ENCODE assay signal across 21 mouse cellular contexts in genomic region chr4:88210602-88211001, GRCm38 (mm10).
A peak's percentile ranks its signal among the peaks of the same experiment; 100 is the strongest.
DNase-seq lines count a peak whose midpoint lies in the region; ATAC-seq and TF ChIP-seq lines count a peak whose summit lies in the region.
"Had no signal": no experiment of that assay in that cellular context is flagged by ENCODE, and none has a peak within 500 bp of the region (broad histone marks: within the 10 kb centered on the region; RNA-seq: fewer than 3 reads in every experiment).

No protein-coding gene starts in this region.

- H3K9ac ChIP-seq in forebrain, embryonic 12.5 days: no peak overlapping the region
- H3K9ac ChIP-seq in forebrain, embryonic 11.5 days (ENCODE audit: low read length): no peak overlapping the region
- no peak overlapping the region for H3K9ac ChIP-seq in midbrain, embryonic 13.5 days (replicated peaks)
- H3K9ac ChIP-seq in midbrain, embryonic 11.5 days (ENCODE audit: low read length): no peak overlapping the region
- H3K9ac ChIP-seq in forebrain, postnatal 0 days: no peak overlapping the region
- no peak overlapping the region for H3K9ac ChIP-seq in neural tube, embryonic 13.5 days
- H3K9ac ChIP-seq: limb, embryonic 15.5 days; liver, embryonic 14.5 days had no signal

- peak overlapping the region; percentile 66 for H3K27ac ChIP-seq in forebrain, embryonic 12.5 days
- H3K27ac ChIP-seq in forebrain, embryonic 11.5 days (ENCODE audit: low read depth, low read length): no peak overlapping the region
- H3K27ac ChIP-seq in midbrain, embryonic 13.5 days: peak overlapping the region; percentile 86; the same call in 1 of the 2 replicates
- H3K27ac ChIP-seq in midbrain, embryonic 11.5 days (ENCODE audit: low read depth, low read length): no peak overlapping the region
- H3K27ac ChIP-seq in forebrain, postnatal 0 days (ENCODE audit: low read depth, low read length): peak overlapping the region; percentile 76
- H3K27ac ChIP-seq in neural tube, embryonic 13.5 days (replicated peaks): peak overlapping the region; percentile 77
- H3K27ac ChIP-seq: gastrocnemius, adult 2 months; kidney, postnatal 0 days; limb, embryonic 15.5 days; liver, embryonic 14.5 days had no signal

- DNase-seq in forebrain, embryonic 11.5 days (ENCODE audit: low spot score): no peak
- no peak for DNase-seq in midbrain, embryonic 11.5 days (ENCODE audit: low spot score, missing footprints)
- DNase-seq in forebrain, postnatal 0 days: no peak
- no peak for DNase-seq in cerebellum, adult 9-10 months
- no peak for DNase-seq in frontal cortex, adult 2 months (ENCODE audit: extremely low spot score in 1 of 2, low spot score in 1 of 2)
- DNase-seq: adrenal gland, postnatal 36 days; cerebellum, adult 11 months; cerebellum, postnatal 14 days; gastrocnemius, adult 2 months; kidney, adult 18-20 months; layer of hippocampus, adult 9-11 months; left cerebral cortex, postnatal 4 days; lung, postnatal 4 days; thymus, postnatal 36 days had no signal

- H3K4me2 ChIP-seq in forebrain, embryonic 12.5 days: no peak overlapping the region
- H3K4me2 ChIP-seq in forebrain, embryonic 11.5 days (ENCODE audit: low read depth, low read length, severe bottlenecking): no peak overlapping the region
- H3K4me2 ChIP-seq in midbrain, embryonic 13.5 days (replicated peaks): no peak overlapping the region
- H3K4me2 ChIP-seq in midbrain, embryonic 11.5 days: no peak overlapping the region
- no peak overlapping the region for H3K4me2 ChIP-seq in forebrain, postnatal 0 days (ENCODE audit: low read depth)
- peak overlapping the region; percentile 24; the same call in 1 of the 2 replicates for H3K4me2 ChIP-seq in neural tube, embryonic 13.5 days
- H3K4me2 ChIP-seq: limb, embryonic 15.5 days had no signal

- no peaks in the 10 kb centered on the region for H3K9me3 ChIP-seq in forebrain, embryonic 12.5 days
- H3K9me3 ChIP-seq in forebrain, embryonic 11.5 days (ENCODE audit: control insufficient read depth, low read length): no peaks in the 10 kb centered on the region
- no peaks in the 10 kb centered on the region for H3K9me3 ChIP-seq in midbrain, embryonic 13.5 days
- no peaks in the 10 kb centered on the region for H3K9me3 ChIP-seq in midbrain, embryonic 11.5 days (ENCODE audit: control insufficient read depth, low read length)
- H3K9me3 ChIP-seq in forebrain, postnatal 0 days (ENCODE audit: low read length): no peaks in the 10 kb centered on the region
- no peaks in the 10 kb centered on the region for H3K9me3 ChIP-seq in neural tube, embryonic 13.5 days
- H3K9me3 ChIP-seq: limb, embryonic 15.5 days had no signal

- no peak for ATAC-seq in forebrain, embryonic 12.5 days (ENCODE audit: low FRiP score)
- ATAC-seq in forebrain, embryonic 11.5 days (replicated peaks; ENCODE audit: low FRiP score): no peak
- ATAC-seq in midbrain, embryonic 13.5 days: peak; percentile 49; the same call in 1 of the 2 replicates
- ATAC-seq in midbrain, embryonic 11.5 days (ENCODE audit: low FRiP score): no peak
- ATAC-seq in forebrain, postnatal 0 days: no peak
- ATAC-seq in neural tube, embryonic 13.5 days (ENCODE audit: low read depth): peak; percentile 34; the same call in 1 of the 2 replicates
- ATAC-seq: inflammation-experienced regulatory T-cells, adult 6 months had no signal

- no peak overlapping the region for H3K4me3 ChIP-seq in forebrain, embryonic 12.5 days (replicated peaks)
- H3K4me3 ChIP-seq in forebrain, embryonic 11.5 days (ENCODE audit: low read depth, low read length): no peak overlapping the region
- H3K4me3 ChIP-seq in midbrain, embryonic 13.5 days (replicated peaks): no peak overlapping the region
- H3K4me3 ChIP-seq in midbrain, embryonic 11.5 days (ENCODE audit: low read depth, low read length): no peak overlapping the region
- no peak overlapping the region for H3K4me3 ChIP-seq in forebrain, postnatal 0 days (ENCODE audit: low read depth, low read length)
- no peak overlapping the region for H3K4me3 ChIP-seq in neural tube, embryonic 13.5 days
- H3K4me3 ChIP-seq: gastrocnemius, adult 2 months; limb, embryonic 15.5 days had no signal

- no peaks in the 10 kb centered on the region for H3K27me3 ChIP-seq in forebrain, embryonic 12.5 days
- H3K27me3 ChIP-seq in forebrain, embryonic 11.5 days (ENCODE audit: control insufficient read depth, insufficient read depth, low read length): no peaks in the 10 kb centered on the region
- no peaks in the 10 kb centered on the region for H3K27me3 ChIP-seq in midbrain, embryonic 13.5 days
- H3K27me3 ChIP-seq in midbrain, embryonic 11.5 days (ENCODE audit: control insufficient read depth, insufficient read depth, low read length): no peaks in the 10 kb centered on the region
- no peaks in the 10 kb centered on the region for H3K27me3 ChIP-seq in forebrain, postnatal 0 days (ENCODE audit: insufficient read depth, low read length)
- no peaks in the 10 kb centered on the region for H3K27me3 ChIP-seq in neural tube, embryonic 13.5 days
- H3K27me3 ChIP-seq: limb, embryonic 15.5 days had no signal

- TF ChIP-seq CTCF in forebrain, postnatal 0 days (IDR thresholded peaks at IDR 0.05; ENCODE audit: low read depth): no peak

- peaks cover 18% of the 10 kb centered on the region for H3K4me1 ChIP-seq in forebrain, embryonic 12.5 days
- no peaks in the 10 kb centered on the region for H3K4me1 ChIP-seq in forebrain, embryonic 11.5 days (replicated peaks; ENCODE audit: control insufficient read depth, insufficient read depth, low read length)
- peaks cover 26% of the 10 kb centered on the region for H3K4me1 ChIP-seq in midbrain, embryonic 13.5 days (replicated peaks)
- no peaks in the 10 kb centered on the region for H3K4me1 ChIP-seq in midbrain, embryonic 11.5 days (ENCODE audit: control insufficient read depth, insufficient read depth, low read length)
- peaks cover 15% of the 10 kb centered on the region for H3K4me1 ChIP-seq in forebrain, postnatal 0 days (ENCODE audit: insufficient read depth)
- peaks cover 37% of the 10 kb centered on the region for H3K4me1 ChIP-seq in neural tube, embryonic 13.5 days (replicated peaks)
- H3K4me1 ChIP-seq: limb, embryonic 15.5 days had no signal

- no peaks in the 10 kb centered on the region for H3K36me3 ChIP-seq in forebrain, embryonic 12.5 days (replicated peaks)
- no peaks in the 10 kb centered on the region for H3K36me3 ChIP-seq in forebrain, embryonic 11.5 days (ENCODE audit: control insufficient read depth, insufficient read depth, low read length)
- H3K36me3 ChIP-seq in midbrain, embryonic 13.5 days: no peaks in the 10 kb centered on the region
- H3K36me3 ChIP-seq in midbrain, embryonic 11.5 days (ENCODE audit: control insufficient read depth, insufficient read depth, low read length): no peaks in the 10 kb centered on the region
- H3K36me3 ChIP-seq in forebrain, postnatal 0 days (ENCODE audit: insufficient read depth): no peaks in the 10 kb centered on the region
- H3K36me3 ChIP-seq in neural tube, embryonic 13.5 days: no peaks in the 10 kb centered on the region
- H3K36me3 ChIP-seq: limb, embryonic 15.5 days had no signal

- 72% methylated on average over 6 of the region's 6 CpGs for WGBS in forebrain, embryonic 12.5 days
- WGBS in forebrain, embryonic 11.5 days: 81% methylated on average over 6 of the region's 6 CpGs
- 75% methylated on average over 6 of the region's 6 CpGs for WGBS in midbrain, embryonic 13.5 days
- WGBS in midbrain, embryonic 11.5 days: 89% methylated on average over 6 of the region's 6 CpGs
- 37% methylated on average over 6 of the region's 6 CpGs for WGBS in forebrain, postnatal 0 days
- WGBS in neural tube, embryonic 13.5 days: 25% methylated on average over 6 of the region's 6 CpGs

Comparison
In these comparisons a context has a peak if more than half of its experiments do, and no peak if none do; other contexts are left out.
1. ATAC-seq: peak in midbrain, embryonic 13.5 days (single experiment) and neural tube, embryonic 13.5 days (single experiment); none in forebrain, embryonic 12.5 days (single experiment), forebrain, embryonic 11.5 days (single experiment), midbrain, embryonic 11.5 days (single experiment) and forebrain, postnatal 0 days (single experiment).
2. H3K27ac ChIP-seq: peak in forebrain, embryonic 12.5 days (single experiment), midbrain, embryonic 13.5 days (single experiment), forebrain, postnatal 0 days (single experiment) and neural tube, embryonic 13.5 days (single experiment); none in forebrain, embryonic 11.5 days (single experiment) and midbrain, embryonic 11.5 days (single experiment).